Mouse (Mus musculus) large intestine, adult 2 months (tissue): Measurements from ENCODE around the gene Grin3b. TPM values are rescaled to one million over a fixed set of nuclear protein-coding genes. Genes with fewer than 3 reads are reported as not detected.

Experiments
- DNase-seq: peaks from one replicate; pipeline ENCODE4 v3.0.0-alpha.2; 2012; ENCODE audit warnings: low read depth, low spot score
- WGBS: fragments of 180-500 bp; shearing (Covaris S2); methylation state at CpG from one replicate; pipeline ENCODE4 v1.1.7; 2018; 5-methylcytosine and 5-hydroxymethylcytosine counted together
- polyA plus RNA-seq: library from polyadenylated mRNA; depleted of rRNA; stranded (reverse); fragments of >200 nt; gene quantifications from 2 replicates; pipeline ENCODE4 v1.2.3, GENCODE M21; 2012

Gene Grin3b
- polyA plus RNA-seq, 1 experiment, result not detected

- 57% methylated on average over 9 of the region's 9 CpGs for WGBS
- no peak for DNase-seq
Observed at GRCm38 (mm10) chr10:80003374-80004232, 33.1 kb downstream of the Grin3b start.

- no peak for DNase-seq
- 83% methylated on average over 8 of the region's 8 CpGs for WGBS
Observed at GRCm38 (mm10) chr10:80004233-80004705, 33.8 kb downstream of the Grin3b start.

- DNase-seq, result no peak
- 95% methylated on average over 6 of the region's 6 CpGs for WGBS
Observed at GRCm38 (mm10) chr10:80011740-80012139, 41.2 kb downstream of the Grin3b start.

GRCm38 (mm10) chr10:80013609-80014008 is 43.1 kb downstream of the Grin3b start:
- DNase-seq, result no peak
- WGBS, result 80% methylated on average over 25 of the region's 25 CpGs

- 27% methylated on average over 28 of the region's 28 CpGs for WGBS
- DNase-seq, result peak; percentile 89
Observed at GRCm38 (mm10) chr10:80014484-80015290, 44.2 kb downstream of the Grin3b start.

GRCm38 (mm10) chr10:80015583-80015982 is 45.1 kb downstream of the Grin3b start:
- DNase-seq, result no peak
- 84% methylated on average over 10 of the region's 10 CpGs for WGBS

GRCm38 (mm10) chr10:80016511-80016910 is 46.0 kb downstream of the Grin3b start, which contains the start of gene Arhgap45:
TSS of gene Arhgap45 (plus strand) at chr10:80016653.
- no peak for DNase-seq
- 78% methylated on average over 11 of the region's 11 CpGs for WGBS

- DNase-seq, result no peak
- WGBS, result 77% methylated on average over 10 of the region's 10 CpGs
Observed at GRCm38 (mm10) chr10:80016931-80017330, 46.4 kb downstream of the Grin3b start.

- no peak for DNase-seq
- 44% methylated on average over 3 of the region's 3 CpGs for WGBS
Observed at GRCm38 (mm10) chr10:80017361-80017760, 46.8 kb downstream of the Grin3b start.

GRCm38 (mm10) chr10:80017771-80018170 is 47.3 kb downstream of the Grin3b start:
- WGBS, result 80% methylated on average over 14 of the region's 14 CpGs
- DNase-seq, result no peak

GRCm38 (mm10) chr10:80018739-80019297 is 48.3 kb downstream of the Grin3b start:
- WGBS, result 21% methylated on average over 14 of the region's 15 CpGs

GRCm38 (mm10) chr10:80019471-80020131 is 49.1 kb downstream of the Grin3b start:
- 57% methylated on average over 20 of the region's 20 CpGs for WGBS
- DNase-seq, result no peak

More at GRCm38 (mm10) chr10:80018739-80019297, 48.3 kb downstream of the Grin3b start:
- no peak for DNase-seq

- DNase-seq, result no peak
- 68% methylated on average over 11 of the region's 11 CpGs for WGBS
Observed at GRCm38 (mm10) chr10:80020191-80020590, 49.7 kb downstream of the Grin3b start.

- no peak for DNase-seq
Observed at GRCm38 (mm10) chr10:80020603-80021319, 50.2 kb downstream of the Grin3b start.

GRCm38 (mm10) chr10:80021320-80021641 is 50.8 kb downstream of the Grin3b start:
- no peak for DNase-seq
- 60% methylated on average over 13 of the region's 13 CpGs for WGBS

More at GRCm38 (mm10) chr10:80020603-80021319, 50.2 kb downstream of the Grin3b start:
- WGBS, result 77% methylated on average over 18 of the region's 18 CpGs

- WGBS, result 84% methylated on average over 12 of the region's 12 CpGs
- no peak for DNase-seq
Observed at GRCm38 (mm10) chr10:80022164-80022563, 51.6 kb downstream of the Grin3b start.

GRCm38 (mm10) chr10:80022806-80023205 is 52.3 kb downstream of the Grin3b start:
- 88% methylated on average over 8 of the region's 8 CpGs for WGBS
- DNase-seq, result no peak

- WGBS, result 47% methylated on average over 5 of the region's 5 CpGs
- no peak for DNase-seq
Observed at GRCm38 (mm10) chr10:80023758-80024157, 53.2 kb downstream of the Grin3b start.
